Mouse (Mus musculus): ENCODE measurements around the gene Map1s. TPM values are rescaled to one million over a fixed set of nuclear protein-coding genes. Genes with fewer than 3 reads are reported as not detected.
A peak's percentile ranks its signal among the peaks of the same experiment; 100 is the strongest.

Map1s gene
- polyA plus RNA-seq, 2 experiments = 9.3 to 11.5 TPM

- H3K27ac ChIP-seq = no peak overlapping the region
- no peak for TF ChIP-seq EP300 (IDR thresholded peaks at IDR 0.05; ENCODE audit: low read depth)
- TF ChIP-seq CTCF (IDR thresholded peaks at IDR 0.05; ENCODE audit: low read depth) = peak; percentile 40; the same call in 1 of the 2 replicates
- no peak overlapping the region for H3K9ac ChIP-seq (replicated peaks)
- no peak overlapping the region for H3K4me2 ChIP-seq (ENCODE audit: low read depth)
- no peak for ATAC-seq (ENCODE audit: insufficient read depth)
- H3K36me3 ChIP-seq (replicated peaks; ENCODE audit: control insufficient read depth, insufficient read depth, low read depth) = peaks cover 23% of the 10 kb centered on the region
- no peak for DNase-seq (ENCODE audit: low read depth in 3 of 3, low spot score in 3 of 3)
- no peaks in the 10 kb centered on the region for H3K9me3 ChIP-seq (ENCODE audit: control insufficient read depth, low read length)
- no peaks in the 10 kb centered on the region for H3K27me3 ChIP-seq (ENCODE audit: control insufficient read depth, insufficient read depth, low read length)
- no peak overlapping the region for H3K4me3 ChIP-seq (ENCODE audit: insufficient read depth in 1 of 2, low read depth in 2 of 2, low read length in 2 of 2)
- WGBS (ENCODE audit: insufficient replicate concordance) = 78% methylated on average over 5 of the region's 5 CpGs
- H3K4me1 ChIP-seq (replicated peaks; ENCODE audit: control insufficient read depth in 2 of 2, insufficient read depth in 2 of 2, low read length in 1 of 2) = peaks cover 10 to 12% of the 10 kb centered on the region in 2 experiments; a peak in 3 of 4 replicates
Observed at GRCm38 (mm10) chr8:70911596-70911995, 5.9 kb downstream of the Map1s start.

GRCm38 (mm10) chr8:70912955-70913354, 7.2 kb downstream of the Map1s start:
- no peaks in the 10 kb centered on the region for H3K4me1 ChIP-seq (replicated peaks; ENCODE audit: control insufficient read depth in 2 of 2, insufficient read depth in 2 of 2, low read length in 1 of 2)
- H3K27me3 ChIP-seq (ENCODE audit: control insufficient read depth, insufficient read depth, low read length) = no peaks in the 10 kb centered on the region
- no peaks in the 10 kb centered on the region for H3K9me3 ChIP-seq (ENCODE audit: control insufficient read depth, low read length)
- peaks cover 28% of the 10 kb centered on the region for H3K36me3 ChIP-seq (replicated peaks; ENCODE audit: control insufficient read depth, insufficient read depth, low read depth)
- DNase-seq (ENCODE audit: low read depth in 3 of 3, low spot score in 3 of 3) = no peak
- H3K4me3 ChIP-seq (ENCODE audit: insufficient read depth in 1 of 2, low read depth in 2 of 2, low read length in 2 of 2) = no peak overlapping the region
- WGBS (ENCODE audit: insufficient replicate concordance) = 86% methylated on average over 30 of the region's 30 CpGs
- no peak overlapping the region for H3K9ac ChIP-seq (replicated peaks)
- H3K27ac ChIP-seq = no peak overlapping the region
- TF ChIP-seq CTCF (IDR thresholded peaks at IDR 0.05; ENCODE audit: low read depth) = no peak
- no peak for TF ChIP-seq EP300 (IDR thresholded peaks at IDR 0.05; ENCODE audit: low read depth)
- ATAC-seq (ENCODE audit: insufficient read depth) = no peak
- H3K4me2 ChIP-seq (ENCODE audit: low read depth) = no peak overlapping the region

GRCm38 (mm10) chr8:70913523-70913922, 7.8 kb downstream of the Map1s start:
- Histone ChIP-seq H3K9me3 (ENCODE audit: control insufficient read depth, low read length) (no peaks in the 10 kb centered on the region), H3K4me1 (replicated peaks; ENCODE audit: control insufficient read depth in 2 of 2, insufficient read depth in 2 of 2, low read length in 1 of 2) (no peaks in the 10 kb centered on the region), H3K4me2 (ENCODE audit: low read depth) (no peak overlapping the region), H3K27me3 (ENCODE audit: control insufficient read depth, insufficient read depth, low read length) (no peaks in the 10 kb centered on the region), H3K9ac (replicated peaks) (no peak overlapping the region), H3K27ac (no peak overlapping the region), H3K4me3 (ENCODE audit: insufficient read depth in 1 of 2, low read depth in 2 of 2, low read length in 2 of 2) (no peak overlapping the region), H3K36me3 (replicated peaks; ENCODE audit: control insufficient read depth, insufficient read depth, low read depth) (peaks cover 28% of the 10 kb centered on the region)
- TF ChIP-seq CTCF (IDR thresholded peaks at IDR 0.05; ENCODE audit: low read depth) = no peak
- no peak for TF ChIP-seq EP300 (IDR thresholded peaks at IDR 0.05; ENCODE audit: low read depth)
- WGBS (ENCODE audit: insufficient replicate concordance) = 93% methylated on average over 26 of the region's 26 CpGs
- DNase-seq (ENCODE audit: low read depth in 3 of 3, low spot score in 3 of 3) = no peak
- no peak for ATAC-seq (ENCODE audit: insufficient read depth)

- no peak for ATAC-seq (ENCODE audit: insufficient read depth)
- Histone ChIP-seq H3K36me3 (replicated peaks; ENCODE audit: control insufficient read depth, insufficient read depth, low read depth) (peaks cover 28% of the 10 kb centered on the region), H3K27ac (no peak overlapping the region)
Observed at GRCm38 (mm10) chr8:70914704-70915103, 9.0 kb downstream of the Map1s start.

GRCm38 (mm10) chr8:70920049-70920922, 14.6 kb downstream of the Map1s start:
- WGBS (ENCODE audit: insufficient replicate concordance) = 72% methylated on average over 9 of the region's 9 CpGs
- Histone ChIP-seq H3K4me1 (replicated peaks; ENCODE audit: control insufficient read depth in 2 of 2, insufficient read depth in 2 of 2, low read length in 1 of 2) (no peaks in the 10 kb centered on the region), H3K4me3 (ENCODE audit: insufficient read depth in 1 of 2, low read depth in 2 of 2, low read length in 2 of 2) (no peak overlapping the region), H3K4me2 (ENCODE audit: low read depth) (no peak overlapping the region), H3K27ac (no peak overlapping the region), H3K27me3 (ENCODE audit: control insufficient read depth, insufficient read depth, low read length) (no peaks in the 10 kb centered on the region), H3K9ac (replicated peaks) (no peak overlapping the region), H3K36me3 (replicated peaks; ENCODE audit: control insufficient read depth, insufficient read depth, low read depth) (peaks cover 10% of the 10 kb centered on the region), H3K9me3 (ENCODE audit: control insufficient read depth, low read length) (no peaks in the 10 kb centered on the region)
- ATAC-seq (ENCODE audit: insufficient read depth) = no peak
- TF ChIP-seq EP300 (IDR thresholded peaks at IDR 0.05; ENCODE audit: low read depth) = no peak
- TF ChIP-seq CTCF (IDR thresholded peaks at IDR 0.05; ENCODE audit: low read depth) = no peak
- no peak for DNase-seq (ENCODE audit: low read depth in 3 of 3, low spot score in 3 of 3)

More at GRCm38 (mm10) chr8:70914704-70915103, 9.0 kb downstream of the Map1s start:
- Histone ChIP-seq H3K4me1 (replicated peaks; ENCODE audit: control insufficient read depth in 2 of 2, insufficient read depth in 2 of 2, low read length in 1 of 2) (no peaks in the 10 kb centered on the region), H3K4me2 (ENCODE audit: low read depth) (no peak overlapping the region), H3K9ac (replicated peaks) (no peak overlapping the region), H3K27me3 (ENCODE audit: control insufficient read depth, insufficient read depth, low read length) (no peaks in the 10 kb centered on the region), H3K9me3 (ENCODE audit: control insufficient read depth, low read length) (no peaks in the 10 kb centered on the region), H3K4me3 (ENCODE audit: insufficient read depth in 1 of 2, low read depth in 2 of 2, low read length in 2 of 2) (no peak overlapping the region)
- WGBS (ENCODE audit: insufficient replicate concordance) = 89% methylated on average over 17 of the region's 17 CpGs
- TF ChIP-seq EP300 (IDR thresholded peaks at IDR 0.05; ENCODE audit: low read depth) (no peak), CTCF (IDR thresholded peaks at IDR 0.05; ENCODE audit: low read depth) (no peak)
- DNase-seq (ENCODE audit: low read depth in 3 of 3, low spot score in 3 of 3) = no peak

All from liver, embryonic 14.5 days (tissue).